Mouse (Mus musculus) bone marrow macrophage, adult 2 months (primary cell): ENCODE results near the gene Kcnmb2.

Experiments used
- CTCF ChIP-seq: IDR thresholded peaks from 2 replicates; pipeline ENCODE4 v1.5.1; 2012; ENCODE audit warnings: low read depth, mild to moderate bottlenecking, low read length, moderate library complexity
- POLR2A ChIP-seq: IDR thresholded peaks from 2 replicates; pipeline ENCODE4 v1.6.1; 2012; ENCODE audit warnings: mild to moderate bottlenecking, low read depth, low read length, borderline replicate concordance

DNA sequence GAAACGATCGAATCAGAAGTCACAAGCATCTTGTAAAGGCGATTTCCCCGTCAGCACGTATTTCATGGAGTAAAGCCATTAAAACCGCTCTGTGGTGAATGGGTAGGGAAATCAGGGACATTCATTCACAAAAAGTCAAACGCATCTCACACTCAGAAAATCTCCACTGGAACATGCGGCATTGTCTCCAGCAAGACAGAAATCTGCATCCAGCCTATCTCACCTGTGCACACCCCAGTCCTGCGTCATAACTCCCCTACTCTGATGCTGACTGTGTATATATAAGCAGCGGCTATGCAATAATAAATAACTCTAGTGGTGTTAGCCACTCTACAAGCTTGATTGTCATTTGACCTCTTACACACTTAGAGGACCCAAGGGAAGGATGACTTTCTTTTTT lies 199.1 kb downstream of the Kcnmb2 start:
- TF ChIP-seq CTCF (no peak), POLR2A (no peak)
